Mouse (Mus musculus) natural killer cell, adult 2 months (primary cell): ENCODE data around the gene Gfra4.

Experiments
- DNase-seq, 2 experiments: peaks; one replicate each; pipeline ENCODE4 v3.0.0; 2022; ENCODE audit warnings: low spot score in 2 of 2

Gene Gfra4

DNA sequence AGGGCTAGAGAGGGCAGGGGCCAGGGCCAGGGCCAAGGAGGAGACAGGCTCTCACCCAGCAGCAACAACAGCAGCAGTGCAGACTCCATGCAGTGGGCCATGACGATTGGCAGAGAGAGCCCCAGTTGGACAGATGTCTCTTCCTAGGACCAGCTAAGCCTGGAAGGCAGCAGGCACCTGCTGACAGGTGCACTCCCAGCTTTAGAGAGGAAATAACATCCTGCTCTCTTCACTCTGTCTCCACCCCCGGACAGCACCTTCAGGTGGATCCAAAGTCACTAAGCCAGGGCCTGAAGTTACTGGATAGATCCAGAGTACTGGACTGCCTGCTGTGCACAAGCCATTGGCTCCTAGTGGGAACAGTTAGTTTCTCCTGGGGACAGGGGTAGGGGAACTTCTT lies at the start of gene Gfra4:
Gene Gfra4, minus strand, starts transcription at position 101 of the 400 bp plus-strand sequence.
- no peak for DNase-seq

DNA sequence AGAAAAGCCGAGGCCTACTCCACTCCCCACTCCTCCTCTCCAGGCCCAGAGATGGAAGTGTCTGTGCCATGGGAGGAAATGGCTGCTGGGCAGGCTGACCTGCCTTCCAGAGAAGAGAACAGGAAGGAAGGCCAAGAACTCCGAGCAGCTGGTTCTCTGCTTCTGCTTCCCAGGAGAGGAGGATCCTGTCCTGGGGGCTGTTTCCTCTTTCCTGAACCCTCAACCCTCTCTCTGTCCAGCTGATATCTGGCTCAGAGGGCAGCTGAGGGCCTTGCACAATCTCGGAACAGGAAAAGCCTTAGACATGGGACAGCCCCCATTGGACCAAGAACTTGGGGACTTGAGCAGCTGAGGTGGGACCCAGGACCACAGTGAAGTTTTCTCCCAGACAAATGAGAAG lies 48.0 kb upstream of the Gfra4 start:
- DNase-seq: no peak

DNA sequence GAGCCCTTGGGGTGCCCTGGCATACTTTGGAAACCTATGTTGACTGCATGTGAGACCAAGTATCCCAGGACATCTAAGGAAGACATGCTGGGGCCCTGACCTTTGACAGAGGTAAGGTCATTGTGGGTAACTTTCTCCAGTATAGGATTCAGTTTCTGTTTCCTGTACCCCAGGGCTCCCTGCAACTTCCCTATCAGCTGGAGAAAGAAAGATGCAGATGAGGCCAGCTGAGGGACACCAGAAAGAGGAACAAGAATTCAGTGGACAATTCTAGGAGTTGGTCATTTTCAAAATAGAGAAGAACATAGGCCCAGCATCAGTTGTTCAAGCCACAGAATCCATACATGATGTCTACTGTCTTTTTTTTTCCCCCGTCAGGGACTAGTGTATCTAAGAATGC lies 46.7 kb upstream of the Gfra4 start:
- no peak for DNase-seq

DNA sequence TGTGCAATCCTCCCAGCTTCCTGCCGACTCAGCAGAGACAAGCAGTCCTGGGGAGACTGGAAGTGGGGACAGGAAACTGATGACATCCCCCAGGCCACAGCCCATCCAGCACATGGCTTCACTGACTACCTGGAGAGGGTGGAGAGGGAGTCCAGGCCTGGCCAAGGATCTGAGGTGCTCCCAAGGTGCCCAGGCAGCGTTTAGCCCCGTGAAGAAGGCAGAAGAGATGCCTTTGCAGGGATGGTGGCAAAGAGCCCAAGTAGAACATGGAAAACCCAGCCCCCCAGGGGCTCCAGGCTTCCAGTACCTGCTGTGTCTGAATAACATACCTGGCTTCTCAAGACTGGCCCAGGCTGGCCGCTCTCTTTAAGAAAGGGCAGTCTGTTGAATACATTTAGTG lies 45.7 kb upstream of the Gfra4 start:
- no peak for DNase-seq

DNA sequence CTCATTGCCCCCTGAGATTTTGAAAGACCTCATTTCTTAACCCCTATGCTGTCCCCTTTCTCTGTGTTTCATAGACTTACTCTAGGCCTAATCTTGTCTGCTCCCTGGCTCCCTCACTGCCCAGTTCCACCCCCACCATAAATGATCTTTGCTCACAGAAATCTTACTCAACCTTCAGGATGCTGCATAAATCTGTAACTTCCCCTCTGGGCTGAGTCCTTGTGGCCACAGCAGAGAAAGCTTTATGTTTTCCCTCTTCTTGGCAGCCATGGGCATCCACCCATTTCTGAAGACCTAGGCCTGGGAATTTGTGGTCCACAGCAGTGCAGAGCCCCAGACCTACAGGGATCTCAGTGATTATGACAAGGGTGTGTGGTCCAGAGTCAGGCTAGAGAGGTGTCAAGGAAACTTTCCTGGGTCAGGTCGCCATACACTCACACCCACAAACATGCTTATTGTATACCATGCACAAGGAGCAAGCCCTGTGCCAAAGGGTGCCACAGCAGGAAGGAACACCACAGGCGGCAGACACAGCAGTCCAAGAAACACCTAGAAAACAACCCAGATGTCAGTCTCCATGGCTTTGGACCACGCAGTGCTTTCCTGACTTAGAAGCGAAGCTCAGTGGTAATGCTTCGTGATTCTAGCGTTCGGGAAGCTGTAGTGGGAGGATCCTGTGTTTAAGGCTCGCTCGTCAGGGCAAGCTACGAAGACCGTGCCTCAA lies 43.9 kb upstream of the Gfra4 start, which contains the start of gene Siglec1:
Gene Siglec1, minus strand, starts transcription at position 99 of the 724 bp plus-strand sequence.
- no peak for DNase-seq

DNA sequence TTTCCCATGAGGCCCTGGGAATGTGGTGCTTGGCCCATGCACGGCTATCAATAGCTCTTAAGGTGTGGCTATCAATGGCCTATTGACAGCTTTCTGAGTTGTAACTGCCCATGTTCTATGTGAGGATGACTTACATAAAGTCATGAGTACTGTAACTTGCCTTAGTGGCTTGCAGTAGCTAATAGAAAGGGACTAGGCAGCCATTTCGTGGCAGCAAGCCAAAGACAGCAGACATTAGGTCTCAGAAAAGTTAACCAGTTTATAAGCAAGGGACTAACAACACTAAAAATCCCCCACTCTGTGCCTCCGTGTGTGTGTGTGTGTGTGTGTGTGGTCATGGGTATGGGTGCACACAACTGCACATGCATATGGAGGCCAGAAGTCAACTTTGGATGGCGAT lies 41.3 kb upstream of the Gfra4 start:
- no peak for DNase-seq

DNA sequence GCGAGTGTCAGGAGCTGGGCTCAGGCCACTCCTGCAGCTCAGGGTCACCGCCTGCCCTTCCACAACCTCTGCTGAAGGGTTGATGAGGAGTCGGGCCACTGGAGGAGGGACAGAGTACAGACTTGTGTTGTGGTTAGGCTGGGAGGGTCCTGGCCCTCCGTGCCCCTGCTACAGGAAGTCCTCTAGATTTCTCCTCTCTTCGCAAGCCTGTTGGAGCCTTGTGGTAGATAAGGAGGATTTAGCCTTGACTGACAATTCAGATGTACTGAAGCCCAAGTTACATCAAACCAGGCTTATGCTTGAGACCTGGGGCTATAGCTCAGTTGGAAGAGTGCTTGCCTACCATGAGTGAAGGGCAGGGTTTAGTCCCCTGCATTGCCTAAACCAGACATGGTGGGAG lies 37.6 kb upstream of the Gfra4 start:
- no peak for DNase-seq

DNA sequence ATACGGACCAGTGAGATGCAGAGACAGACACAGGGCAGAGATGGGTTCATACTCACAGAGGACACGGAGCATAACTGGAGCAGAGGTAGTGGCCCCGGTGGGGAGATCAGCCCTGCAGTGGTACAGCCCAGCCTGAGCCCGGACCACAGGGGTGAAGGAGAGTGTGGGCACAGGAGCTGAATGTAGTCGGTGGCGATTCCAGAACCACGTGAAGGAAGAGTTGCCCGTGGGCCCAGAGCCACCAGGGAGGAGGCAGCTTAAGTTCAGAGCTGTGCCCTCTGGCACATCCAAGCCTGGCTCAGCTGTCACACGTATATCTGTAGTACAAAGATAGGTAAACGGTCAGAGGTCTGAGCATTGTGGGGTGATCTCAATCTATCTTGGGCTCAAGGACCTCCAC lies 29.6 kb upstream of the Gfra4 start:
- DNase-seq: no peak

DNA sequence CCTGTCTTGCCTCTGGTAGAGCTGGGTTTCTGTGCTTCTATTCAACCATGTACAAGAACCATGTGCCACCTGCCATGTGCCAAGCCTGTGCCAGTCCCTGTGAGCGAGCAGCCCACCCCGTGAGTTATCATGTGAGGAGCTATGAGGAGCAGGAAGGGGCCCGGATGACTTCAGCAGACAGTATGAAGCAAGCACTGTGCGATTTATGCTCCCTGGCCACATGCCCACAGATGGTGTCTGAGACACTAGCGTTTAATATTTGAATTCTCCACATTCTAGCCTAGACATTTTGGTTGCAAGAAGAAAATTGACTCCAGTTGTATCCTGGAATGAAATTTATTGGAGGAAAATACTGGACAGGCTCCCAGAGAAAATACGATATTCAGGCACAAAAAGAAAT lies 24.6 kb upstream of the Gfra4 start:
- no peak for DNase-seq

DNA sequence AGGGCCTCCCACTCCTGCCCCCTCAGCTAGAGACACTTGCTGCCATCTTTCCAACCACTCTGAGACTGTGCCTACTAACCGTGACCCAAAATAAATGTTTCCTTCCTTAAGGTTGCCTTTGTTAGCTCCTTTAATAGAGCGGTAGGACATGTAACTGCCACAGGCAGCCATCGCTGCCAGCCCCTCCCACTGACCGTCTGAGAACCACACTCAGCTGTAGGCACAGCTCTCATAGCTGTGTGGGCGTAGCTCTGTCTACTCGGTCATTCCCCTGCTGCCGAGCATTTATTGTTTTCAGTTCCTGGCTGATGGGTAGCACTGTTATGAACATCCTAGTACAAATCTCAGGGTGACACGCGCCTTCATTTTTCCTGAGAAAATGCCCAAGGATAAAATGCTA lies 23.5 kb upstream of the Gfra4 start:
- DNase-seq: no peak

DNA sequence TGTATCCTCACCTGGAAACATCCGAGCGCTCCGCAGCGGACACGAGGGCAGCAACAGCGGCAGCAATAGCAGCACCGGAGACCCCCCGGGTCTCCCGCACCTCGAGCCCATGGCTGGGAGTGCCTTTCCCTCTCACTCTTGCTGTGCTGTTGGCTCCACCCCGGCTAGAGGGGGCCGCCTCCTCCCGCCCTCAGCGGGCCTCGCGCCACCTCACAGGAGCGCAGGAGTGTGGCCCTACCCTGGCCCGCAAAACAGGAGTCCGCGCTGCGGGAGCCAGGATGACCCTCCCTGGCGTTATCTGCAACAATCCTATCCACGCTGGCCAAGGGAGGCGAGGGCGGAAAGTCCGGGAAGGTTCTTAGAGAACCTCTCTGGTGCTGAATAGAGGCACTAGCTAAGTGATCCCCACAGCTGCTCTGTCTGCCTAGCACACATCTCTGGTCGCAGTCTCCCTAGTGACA lies 20.5 kb upstream of the Gfra4 start, which contains the start of gene Adam33:
Gene Adam33, minus strand, starts transcription at position 411 of the 461 bp plus-strand sequence.
- DNase-seq: no peak

DNA sequence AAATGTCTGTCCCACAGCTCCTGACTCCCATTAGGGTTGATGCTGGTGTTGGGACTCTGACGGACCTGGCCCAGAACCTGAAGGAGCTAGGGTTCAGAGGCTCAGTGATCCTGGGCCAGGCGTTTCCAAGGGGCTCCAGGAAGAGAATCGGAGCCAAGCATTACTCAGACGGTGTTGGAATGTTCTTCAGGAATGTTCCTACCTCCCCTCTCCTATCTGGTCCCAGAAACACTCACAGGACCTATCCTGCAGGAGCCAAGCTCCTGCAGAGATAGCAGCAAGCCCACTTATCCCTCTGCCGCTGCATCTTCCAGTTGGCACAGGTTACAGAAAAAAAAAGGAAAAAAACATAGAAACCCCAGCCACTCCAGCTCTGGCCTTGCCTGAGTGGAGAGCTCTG lies 18.7 kb upstream of the Gfra4 start:
- DNase-seq: no peak

DNA sequence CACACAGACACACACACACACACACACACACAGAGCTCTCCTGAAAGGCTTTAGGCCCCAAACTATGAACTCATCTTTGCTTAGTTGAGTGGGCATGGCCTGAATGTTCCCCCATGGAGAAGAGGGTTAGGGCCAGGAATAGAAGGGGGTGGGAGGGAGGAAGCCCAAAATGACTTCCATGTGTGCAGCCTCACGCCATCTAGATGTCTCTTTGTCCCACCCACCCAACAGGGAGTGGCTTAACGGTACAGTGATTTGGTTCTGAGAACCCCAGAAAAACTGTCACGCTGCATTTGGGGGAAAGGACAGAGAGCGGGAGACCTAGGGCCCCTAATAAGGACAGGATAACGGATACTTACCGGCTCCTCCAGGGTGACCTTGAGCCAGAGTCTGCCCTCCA lies 17.9 kb upstream of the Gfra4 start:
- DNase-seq: no peak

DNA sequence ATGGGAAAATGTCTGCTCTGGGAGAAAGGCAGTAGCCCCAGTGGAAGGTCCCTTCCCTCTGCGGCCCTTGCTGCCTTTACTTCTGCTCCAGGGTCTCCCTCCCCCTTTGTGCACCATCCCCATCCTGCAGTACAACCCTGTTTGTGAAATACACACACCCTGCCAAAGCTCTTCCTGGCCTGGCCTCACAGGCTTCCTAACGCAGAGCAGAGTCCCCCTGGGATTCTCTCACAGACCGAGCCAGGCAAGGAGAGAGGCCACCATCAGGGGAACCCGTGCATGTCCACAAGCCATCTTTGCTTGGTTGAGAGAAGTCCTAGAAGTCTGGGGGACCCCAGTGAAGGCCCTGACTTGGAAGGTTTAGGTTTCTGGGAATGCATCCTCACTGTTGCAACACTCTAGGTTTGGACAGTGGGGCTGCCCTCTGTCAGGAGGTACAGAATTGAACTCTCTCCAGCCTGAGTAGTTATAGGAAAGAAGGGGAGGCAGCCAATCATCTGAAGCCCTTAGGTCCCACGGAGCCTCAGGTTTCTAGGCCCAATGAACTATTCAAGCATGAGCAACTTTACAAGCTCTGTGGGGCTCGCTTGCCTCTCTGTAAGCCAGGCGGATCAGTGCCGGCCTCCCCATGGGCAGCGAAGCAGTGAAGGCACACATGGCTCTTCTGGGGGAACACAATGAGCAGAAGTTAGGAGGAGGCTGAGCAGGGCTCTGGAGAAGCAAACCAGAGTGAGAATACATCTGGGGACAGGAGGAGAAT lies 17.1 kb upstream of the Gfra4 start:
- DNase-seq: no peak

DNA sequence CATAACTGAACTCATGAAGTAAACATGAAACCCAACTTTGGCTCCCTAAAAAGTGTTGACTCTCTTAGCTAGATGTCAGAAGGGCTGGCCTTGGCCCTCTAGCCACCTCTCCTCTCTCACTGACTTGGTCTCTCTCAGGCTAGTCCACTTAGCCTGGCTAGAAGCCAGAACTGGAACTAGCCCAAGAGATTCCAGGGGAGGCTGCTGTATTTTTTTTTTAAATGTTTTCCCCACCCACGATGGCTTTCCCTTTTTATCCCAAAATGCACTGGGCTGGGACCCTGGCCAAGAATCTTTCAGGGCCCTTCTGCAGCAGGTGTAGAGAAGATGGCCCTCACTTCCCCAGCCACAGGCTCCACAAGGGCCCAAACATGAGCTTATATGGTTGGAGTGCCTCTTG lies 16.5 kb upstream of the Gfra4 start:
- DNase-seq: no peak

DNA sequence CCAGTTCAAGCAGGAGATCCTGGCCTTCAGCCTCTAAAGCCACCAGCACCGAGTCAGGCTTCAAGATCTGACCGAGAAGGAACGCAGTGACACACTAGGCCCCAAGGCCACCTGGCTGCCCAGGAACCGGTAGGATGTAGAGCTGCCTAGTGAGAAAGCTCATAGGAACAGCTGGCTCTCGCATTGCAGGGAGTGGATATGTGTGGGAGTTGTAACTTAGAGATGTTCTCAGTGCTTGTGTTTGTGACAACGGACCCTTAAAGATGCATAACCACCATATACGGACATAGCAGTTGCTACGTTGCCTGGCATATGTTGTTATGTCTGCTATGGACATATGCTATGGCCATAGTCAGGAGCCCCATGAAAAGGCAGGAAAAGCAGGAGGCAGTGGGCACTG lies 15.8 kb upstream of the Gfra4 start:
- no peak for DNase-seq

DNA sequence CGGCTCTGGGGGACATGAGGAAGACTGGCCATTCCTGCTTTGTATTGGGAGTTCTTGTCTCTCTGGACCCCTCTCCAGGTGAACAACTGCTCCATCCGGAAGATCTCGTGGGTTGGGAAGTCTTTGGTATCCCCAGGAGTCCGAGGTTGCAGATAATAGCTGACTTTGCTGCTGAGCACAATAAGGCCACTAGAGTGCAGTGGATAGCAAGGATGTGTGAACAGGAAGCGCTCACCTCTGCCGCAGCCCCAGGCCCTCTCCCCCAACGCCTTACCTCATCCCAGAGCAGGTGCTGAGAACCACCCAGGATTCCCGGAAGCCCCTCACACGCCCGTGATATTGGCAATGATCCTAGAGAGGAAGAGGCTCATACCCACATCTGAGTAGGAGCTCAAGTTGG lies 13.3 kb upstream of the Gfra4 start:
- no peak for DNase-seq

DNA sequence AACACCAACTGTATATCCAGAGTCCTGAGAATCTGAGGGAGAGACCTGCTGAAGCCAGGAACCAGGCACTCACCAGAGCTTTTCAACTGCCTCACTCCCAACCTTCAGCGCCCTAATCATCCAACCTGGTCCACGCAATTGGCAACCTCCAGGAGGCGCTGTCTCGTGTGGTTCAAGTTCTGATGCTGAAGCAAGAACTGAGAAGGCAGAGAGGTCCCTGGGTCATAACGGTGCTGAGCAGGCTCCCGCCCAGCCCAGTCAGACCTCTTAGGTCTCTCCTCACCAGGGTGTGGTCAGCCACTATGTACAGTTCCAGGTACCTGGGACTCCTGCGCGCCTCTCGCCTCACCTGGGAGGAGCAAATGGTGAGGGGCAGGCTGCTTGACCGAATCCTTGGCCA lies 12.7 kb upstream of the Gfra4 start:
- peak; percentile 30 to 49 for DNase-seq

DNA sequence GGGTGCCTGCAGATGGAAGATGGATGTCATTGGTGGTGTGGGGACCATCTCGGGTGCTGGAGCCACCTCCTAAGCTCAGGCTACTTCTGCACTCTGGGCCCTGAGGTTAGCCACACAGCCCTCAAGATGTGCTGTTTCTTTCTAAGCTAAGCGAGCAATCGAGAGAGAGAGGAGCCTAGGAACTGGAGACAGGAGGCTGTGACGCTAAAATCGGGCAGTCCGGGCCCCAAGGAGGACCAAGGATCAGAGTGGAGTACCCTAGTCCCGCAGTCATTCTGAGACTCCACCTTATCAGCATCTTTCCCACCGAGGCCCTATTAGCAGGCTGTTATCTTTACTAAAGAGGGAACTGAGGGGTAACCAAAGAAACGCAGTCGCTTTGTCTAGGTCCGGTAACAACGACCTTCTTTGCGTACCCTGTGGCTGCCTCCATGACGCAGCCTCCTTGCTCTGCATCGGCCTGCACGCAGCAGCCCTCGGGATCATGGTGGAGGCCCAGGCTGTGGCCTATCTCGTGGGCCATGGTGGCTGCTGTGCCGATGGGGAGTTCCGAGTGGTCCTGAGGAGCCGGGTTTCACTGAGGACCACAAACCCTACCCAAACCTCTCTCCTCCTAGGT lies 11.9 kb upstream of the Gfra4 start:
- no peak for DNase-seq

DNA sequence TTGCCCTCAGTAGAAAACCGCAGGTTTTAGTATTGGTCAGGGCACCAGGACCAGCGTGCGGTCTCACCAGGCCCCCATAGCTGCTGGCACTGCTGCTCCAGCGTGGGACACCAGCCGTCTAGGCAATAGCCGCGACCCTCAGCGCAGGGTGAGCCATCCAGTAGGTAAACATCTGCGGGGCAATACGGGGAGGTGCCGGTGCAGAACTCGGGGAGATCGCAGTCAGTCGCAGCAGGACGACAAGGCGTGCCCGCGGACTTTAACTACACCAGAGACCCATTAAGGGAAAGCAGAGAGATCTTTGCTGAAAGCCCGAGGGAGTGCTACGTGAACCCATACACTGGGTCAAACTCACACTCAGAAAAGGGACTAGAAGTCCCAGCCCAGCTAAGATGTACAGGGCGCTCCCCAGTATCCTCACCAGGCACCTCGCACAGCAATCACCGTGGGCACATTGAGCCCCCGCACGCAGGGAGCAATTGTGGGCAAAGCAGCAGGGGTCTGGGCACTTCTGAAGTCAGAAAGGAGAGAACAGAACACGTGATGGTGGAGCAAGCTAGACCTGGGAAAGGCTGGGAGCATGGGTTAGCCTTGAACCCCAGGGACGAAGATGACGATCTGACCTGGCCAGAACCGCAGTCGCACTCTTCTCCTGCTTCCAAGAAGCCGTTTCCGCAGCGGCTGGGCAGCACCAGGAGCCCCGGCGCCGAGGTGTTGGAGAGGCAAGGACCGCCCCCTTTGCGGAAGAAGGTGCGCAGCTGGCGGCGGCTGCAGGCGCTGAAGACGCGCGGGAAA lies 11.2 kb upstream of the Gfra4 start:
- DNase-seq: no peak

DNA sequence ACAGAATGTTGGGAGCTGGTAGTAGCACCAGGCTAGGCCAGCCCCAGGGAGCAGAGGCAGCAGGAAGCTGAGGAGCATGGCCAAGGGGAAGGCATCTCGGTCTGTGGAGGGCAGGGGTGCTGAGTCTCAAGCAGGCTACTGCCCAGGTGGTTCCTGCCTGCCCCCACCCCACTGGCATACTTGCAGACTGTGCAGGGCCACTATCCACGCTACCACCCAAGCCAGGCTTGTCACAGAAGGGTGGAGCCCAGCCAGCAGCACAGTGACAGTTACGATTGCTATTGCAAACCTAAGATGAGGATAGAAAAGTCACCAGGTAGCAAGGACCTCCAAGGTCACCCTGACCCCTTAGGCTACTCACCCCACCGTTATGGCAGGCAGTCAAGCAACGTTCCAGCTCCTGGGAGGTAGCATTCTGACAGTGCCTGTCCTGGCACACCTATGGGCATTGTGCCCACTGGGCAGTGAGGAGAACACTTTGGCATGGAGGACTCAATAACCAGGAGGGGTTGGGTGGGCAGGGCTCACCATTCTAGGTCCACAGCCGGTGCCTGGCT lies 10.1 kb upstream of the Gfra4 start:
- DNase-seq: no peak

DNA sequence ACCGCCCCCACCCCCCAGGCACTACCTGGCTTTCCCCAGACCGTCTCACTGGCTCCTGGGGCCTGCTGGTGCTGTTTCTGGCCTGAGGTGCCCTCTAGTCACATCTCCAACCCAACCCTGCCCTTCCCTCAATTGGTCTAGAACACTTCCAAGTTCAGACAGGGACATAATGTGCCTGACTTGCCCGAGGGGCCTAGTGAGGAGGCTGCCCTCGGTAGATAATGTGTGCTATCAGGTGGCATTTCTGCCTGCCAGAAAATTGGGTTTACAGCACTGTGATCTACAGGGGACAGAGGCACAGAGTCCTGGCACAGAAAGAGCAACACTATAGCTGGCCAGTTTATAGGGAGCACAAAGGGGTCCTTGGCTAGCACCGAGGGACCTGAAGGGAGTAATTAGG lies 9.2 kb upstream of the Gfra4 start:
- no peak for DNase-seq
